Mouse (Mus musculus): ENCODE data around the gene Btbd35f22. TPM values are rescaled to one million over a fixed set of nuclear protein-coding genes. Genes with fewer than 3 reads are reported as not detected.

The Btbd35f22 gene
- polyA plus RNA-seq (2015; fragmentation: Nextera tagmentation; extraction: Ambion mirVana), result not detected in 2 replicates

GRCm38 (mm10) chrX:32047529-32047928 lies at the start of gene Btbd35f22:
TSS of gene Btbd35f22 (plus strand) at chrX:32047829.

Other genes with a start within 250 kb of the Btbd35f22 start
- not detected in 2 replicates for gene Gm21637, start 85.8 kb upstream of the Btbd35f22 start, polyA plus RNA-seq (2015; fragmentation: Nextera tagmentation; extraction: Ambion mirVana)
- not detected in 2 replicates for gene Btbd35f2, start 230.6 kb downstream of the Btbd35f22 start, polyA plus RNA-seq (2015; fragmentation: Nextera tagmentation; extraction: Ambion mirVana)

Measured in skeletal muscle tissue, postnatal 0 days (tissue).